Comparison of ENCODE assay signal across 10 mouse cellular contexts in the genomic region with DNA sequence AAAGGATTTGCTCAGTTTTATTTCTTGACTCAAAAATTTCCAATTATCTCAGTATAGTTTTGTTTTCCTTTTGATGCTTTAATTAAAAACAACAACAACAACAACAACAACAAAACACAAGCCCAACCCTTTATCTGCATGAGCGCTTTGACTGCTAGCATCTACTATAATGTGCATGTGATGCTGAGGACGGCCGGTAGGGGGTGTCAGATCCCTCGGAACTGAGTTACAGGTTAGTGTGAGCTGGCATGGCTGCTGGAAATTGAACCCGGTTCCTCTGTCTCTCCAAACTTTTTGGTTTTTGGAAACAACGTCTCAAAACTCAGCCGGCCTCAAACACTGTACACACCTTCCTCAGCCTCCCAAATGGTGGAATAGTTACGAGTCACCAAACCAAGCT. TPM values are rescaled to one million over a fixed set of nuclear protein-coding genes. Genes with fewer than 3 reads are reported as not detected.
DNase-seq lines count a peak whose midpoint lies in the region; ATAC-seq and TF ChIP-seq lines count a peak whose summit lies in the region.
"Had no signal": no experiment of that assay in that cellular context is flagged by ENCODE, and none has a peak within 500 bp of the region (broad histone marks: within the 10 kb centered on the region; RNA-seq: fewer than 3 reads in every experiment).

No protein-coding gene starts in this region.

- no peaks in the 10 kb centered on the region for H3K79me2 ChIP-seq in C2C12 (ENCODE audit: control insufficient read depth, insufficient read depth)

- H3K27ac ChIP-seq in kidney, adult 2 months (ENCODE audit: insufficient read depth, low read depth, low read length) = no peak overlapping the region
- H3K27ac ChIP-seq in limb, embryonic 11.5 days (replicated peaks; ENCODE audit: low read depth, low read length) = no peak overlapping the region
- H3K27ac ChIP-seq: embryonic facial prominence, embryonic 12.5 days had no signal

- no peak overlapping the region for H3K4me2 ChIP-seq in limb, embryonic 11.5 days (ENCODE audit: low read depth, severe bottlenecking)
- H3K4me2 ChIP-seq: embryonic facial prominence, embryonic 12.5 days had no signal

- no peaks in the 10 kb centered on the region for H3K27me3 ChIP-seq in kidney, adult 2 months (replicated peaks; ENCODE audit: control insufficient read depth, insufficient read depth, low read length)
- H3K27me3 ChIP-seq in C2C12 (ENCODE audit: control insufficient read depth, insufficient read depth, insufficient read length) = no peaks in the 10 kb centered on the region
- H3K27me3 ChIP-seq in limb, embryonic 11.5 days (ENCODE audit: control insufficient read depth, insufficient read depth, low read length) = no peaks in the 10 kb centered on the region
- H3K27me3 ChIP-seq: embryonic facial prominence, embryonic 12.5 days had no signal

- no peak for ATAC-seq in limb, embryonic 11.5 days (ENCODE audit: insufficient number of reproducible peaks, low FRiP score, low TSS enrichment, low read depth)

- no peak overlapping the region for H3ac ChIP-seq in C2C12 (ENCODE audit: control insufficient read depth, insufficient read length, low read depth)

- no peaks in the 10 kb centered on the region for H3K4me1 ChIP-seq in kidney, adult 2 months (ENCODE audit: control insufficient read depth, insufficient read depth, low read length)
- H3K4me1 ChIP-seq in limb, embryonic 11.5 days (ENCODE audit: control insufficient read depth, insufficient read depth, low read length) = peaks cover 3% of the 10 kb centered on the region; the same call in 1 of the 2 replicates
- H3K4me1 ChIP-seq: embryonic facial prominence, embryonic 12.5 days had no signal

- H3K79me3 ChIP-seq in C2C12 (ENCODE audit: low read depth) = no peaks in the 10 kb centered on the region

- WGBS in kidney, adult 2 months = 77% methylated on average over 8 of the region's 8 CpGs
- WGBS in limb, embryonic 11.5 days = 78% methylated on average over 8 of the region's 8 CpGs

- H3K36me3 ChIP-seq in kidney, adult 2 months (ENCODE audit: control insufficient read depth, insufficient read depth, low read length) = no peaks in the 10 kb centered on the region
- H3K36me3 ChIP-seq in C2C12 (ENCODE audit: control insufficient read depth, insufficient read depth) = no peaks in the 10 kb centered on the region
- H3K36me3 ChIP-seq in limb, embryonic 11.5 days (ENCODE audit: control insufficient read depth, insufficient read depth, low read length) = no peaks in the 10 kb centered on the region
- H3K36me3 ChIP-seq: embryonic facial prominence, embryonic 12.5 days had no signal

- no peak overlapping the region for H3K9ac ChIP-seq in limb, embryonic 11.5 days (ENCODE audit: low read length)
- H3K9ac ChIP-seq: embryonic facial prominence, embryonic 12.5 days had no signal

- no peak for TF ChIP-seq POLR2A in kidney, adult 2 months (IDR thresholded peaks at IDR 0.05; ENCODE audit: low read depth, low read length)

- TF ChIP-seq CTCF in kidney, adult 2 months (conservative IDR thresholded peaks at IDR 0.05; ENCODE audit: insufficient read depth, insufficient read length, low read depth, low read length) = peak; percentile 42
- peak; percentile 19 for TF ChIP-seq CTCF in C2C12 (IDR thresholded peaks at IDR 0.05; ENCODE audit: control insufficient read depth, insufficient read depth, insufficient read length)

- H3K4me3 ChIP-seq in kidney, adult 2 months (ENCODE audit: insufficient read depth, low read depth, low read length) = no peak overlapping the region
- H3K4me3 ChIP-seq in C2C12 (ENCODE audit: insufficient read depth, poor library complexity, severe bottlenecking) = no peak overlapping the region
- H3K4me3 ChIP-seq in limb, embryonic 11.5 days (ENCODE audit: low read depth, low read length) = no peak overlapping the region
- H3K4me3 ChIP-seq: embryonic facial prominence, embryonic 12.5 days had no signal

- peak; percentile 30 for DNase-seq in kidney, adult 2 months
- no peak for DNase-seq in kidney, adult 11 months
- peak; percentile 34 for DNase-seq in NIH3T3 (ENCODE audit: low read depth)
- DNase-seq in limb, embryonic 11.5 days (ENCODE audit: low spot score) = peak; percentile 59
- DNase-seq in thymus, postnatal 14 days = peak; percentile 61
- no peak for DNase-seq in layer of hippocampus, postnatal 14 days (ENCODE audit: low spot score in 2 of 2)
- DNase-seq in gastrocnemius, adult 8-10 months (ENCODE audit: low spot score in 2 of 2) = no peak

- no peaks in the 10 kb centered on the region for H3K9me3 ChIP-seq in limb, embryonic 11.5 days (ENCODE audit: control insufficient read depth, low read length)
- H3K9me3 ChIP-seq: embryonic facial prominence, embryonic 12.5 days had no signal

TF ChIP-seq in C2C12, 6 proteins besides CTCF, POLR2A, EP300 and RAD21:
- TF ChIP-seq USF1 (IDR thresholded peaks at IDR 0.05; ENCODE audit: low read depth) (no peak), MAX (IDR thresholded peaks at IDR 0.05) (no peak), FOSL1 (IDR thresholded peaks at IDR 0.05; ENCODE audit: insufficient read depth, low read length, poor library complexity, severe bottlenecking) (no peak)

RNA-seq across cellular contexts. Expression of a gene that starts 27.8 kb away (rescaled TPM):
- 0.06 and 0.08 TPM in 2 replicates for polyA plus RNA-seq in kidney, adult 2 months (2012; rRNA removed)
- polyA plus RNA-seq in C2C12 (2012; fragmentation: generic; extraction: Trizol) = 0.05 TPM
- 18.3 and 20.8 TPM in 2 replicates for polyA plus RNA-seq in limb, embryonic 11.5 days (2014; fragmentation: Nextera tagmentation; extraction: Ambion mirVana)
- 10 to 100 TPM; 57.8 to 62.6 TPM for total RNA-seq in layer of hippocampus, postnatal 14 days (2021)
- under 1 TPM; 0.05 to 0.13 (median 0.11) TPM for total RNA-seq in gastrocnemius, adult 8-10 months (2022)
- total RNA-seq: neutrophil, adult 5-6 weeks had no signal

RNA-seq across cellular contexts. Expression of a gene that starts 42.1 kb away (rescaled TPM):
- 38.1 and 38.7 TPM in 2 replicates for polyA plus RNA-seq in kidney, adult 2 months (2012; rRNA removed)
- polyA plus RNA-seq in C2C12 (2012; fragmentation: generic; extraction: Trizol) = 30.2 TPM
- polyA plus RNA-seq in limb, embryonic 11.5 days (2014; fragmentation: Nextera tagmentation; extraction: Ambion mirVana) = 33.6 and 38.5 TPM in 2 replicates
- 10 to 100 TPM; 59.4 to 60.7 TPM for total RNA-seq in layer of hippocampus, postnatal 14 days (2021)
- 10 to 100 TPM; 18.4 to 25.6 (median 21.0) TPM for total RNA-seq in gastrocnemius, adult 8-10 months (2022)

Comparison
In these comparisons a context has a peak if more than half of its experiments do, and no peak if none do; other contexts are left out.
1. DNase-seq: peak in kidney, adult 2 months (single experiment), NIH3T3 (single experiment), limb, embryonic 11.5 days (single experiment) and thymus, postnatal 14 days (single experiment); none in kidney, adult 11 months (single experiment), layer of hippocampus, postnatal 14 days (0 of 2) and gastrocnemius, adult 8-10 months (0 of 2).
2. RNA of a gene that starts 27.8 kb away (polyA plus RNA-seq): 18.3 to 20.8 TPM in limb, embryonic 11.5 days; 0.06 to 0.08 TPM in kidney, adult 2 months and 0.05 TPM in C2C12 (single experiment); every median in the first group is over 10 times any median in the second.